Mouse (Mus musculus) testis, adult 2 months (tissue): ENCODE data around the gene Gpx5. TPM values are rescaled to one million over a fixed set of nuclear protein-coding genes. Genes with fewer than 3 reads are reported as not detected.

ENCODE experiments used
- H3K27ac ChIP-seq: fragments of 200-500 bp; 2 replicates; pipeline ENCODE4 v1.5.1; 2012; ENCODE audit warnings: low read depth, low read length; ENCODE audit not compliant: control insufficient read depth, insufficient read depth
- H3K27me3 ChIP-seq: fragments of 200-500 bp; 2 replicates; pipeline ENCODE4 v1.6.1; 2012; ENCODE audit warnings: mild to moderate bottlenecking, low read length, moderate library complexity; ENCODE audit not compliant: control insufficient read depth, insufficient read depth
- H3K36me3 ChIP-seq: fragments of 200-500 bp; 2 replicates; pipeline ENCODE4 v1.6.1; 2012; ENCODE audit warnings: mild to moderate bottlenecking, low read length; ENCODE audit not compliant: control insufficient read depth, insufficient read depth
- H3K4me1 ChIP-seq: fragments of 200-500 bp; 2 replicates; pipeline ENCODE4 v1.6.1; 2012; ENCODE audit warnings: low read length; ENCODE audit not compliant: control insufficient read depth, insufficient read depth
- H3K4me3 ChIP-seq: fragments of 200-500 bp; 2 replicates; pipeline ENCODE4 v1.5.1; 2012; ENCODE audit warnings: low read depth, mild to moderate bottlenecking, low read length, moderate library complexity, mixed read lengths; ENCODE audit not compliant: control insufficient read depth
- CTCF ChIP-seq: fragments of 200-500 bp; IDR thresholded peaks from 2 replicates; pipeline ENCODE4 v1.5.1; 2012; ENCODE audit warnings: low read depth, mild to moderate bottlenecking, inconsistent platforms, low read length, moderate library complexity; ENCODE audit not compliant: control insufficient read depth, insufficient read depth, insufficient replicate concordance
- POLR2A ChIP-seq: fragments of 200-500 bp; IDR thresholded peaks from 2 replicates; pipeline ENCODE4 v1.6.1; 2012; ENCODE audit warnings: low read depth, mild to moderate bottlenecking, inconsistent platforms, low read length, moderate library complexity; ENCODE audit not compliant: control insufficient read depth
- polyA plus RNA-seq: library from polyadenylated mRNA; depleted of rRNA; stranded (reverse); fragments of >200 nt; gene quantifications from 2 replicates; pipeline ENCODE4 v1.2.3, GENCODE M21; 2012; rRNA removed

The Gpx5 gene
- polyA plus RNA-seq, 1 experiment, result not detected

DNA sequence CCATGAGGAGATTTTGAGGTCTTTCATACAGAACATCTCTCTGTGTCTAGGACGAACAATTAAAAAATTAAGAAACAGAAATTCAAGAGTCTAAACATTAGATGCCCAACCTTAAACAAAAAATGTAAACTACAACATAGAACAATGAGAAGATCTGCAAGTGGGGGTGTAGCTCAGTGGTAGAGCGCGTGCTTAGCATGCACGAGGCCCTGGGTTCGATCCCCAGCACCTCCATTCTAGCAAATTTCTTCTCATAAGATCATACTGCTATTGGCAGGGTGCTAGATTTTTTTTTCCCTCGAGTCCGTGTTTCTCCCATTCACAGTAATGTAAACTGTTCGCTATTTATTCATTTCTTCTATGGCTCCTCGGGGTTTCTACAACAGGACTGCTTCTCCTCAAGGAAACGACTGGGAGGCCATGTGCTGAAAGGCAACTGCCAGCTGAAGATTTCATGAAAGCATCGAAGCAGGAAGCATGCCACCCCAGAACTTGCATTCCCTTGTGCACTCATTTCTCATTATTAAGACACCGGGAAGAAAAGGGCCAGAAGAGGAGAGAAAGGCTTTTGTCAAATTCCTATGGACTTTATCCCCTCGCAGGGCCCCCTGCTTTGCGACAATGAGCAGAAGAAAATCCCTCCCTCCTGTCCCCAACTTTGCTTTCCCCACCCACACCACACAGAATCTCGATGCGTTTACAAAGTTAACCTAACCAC lies 50.0 kb downstream of the Gpx5 start:
- Histone ChIP-seq H3K4me1 (peaks cover 3% of the 10 kb centered on the region), H3K27ac (no peak overlapping the region), H3K27me3 (peaks cover 2% of the 10 kb centered on the region; the same call in 1 of the 2 replicates), H3K36me3 (no peaks in the 10 kb centered on the region), H3K4me3 (no peak overlapping the region)
- TF ChIP-seq POLR2A (no peak), CTCF (no peak)

- peaks cover 2% of the 10 kb centered on the region; the same call in 1 of the 2 replicates for H3K27me3 ChIP-seq
- H3K27ac ChIP-seq, result no peak overlapping the region
- peaks cover 3% of the 10 kb centered on the region; the same call in 1 of the 2 replicates for H3K4me1 ChIP-seq
- H3K36me3 ChIP-seq, result no peaks in the 10 kb centered on the region
- H3K4me3 ChIP-seq, result no peak overlapping the region
- TF ChIP-seq CTCF (no peak), POLR2A (no peak)
Observed at GRCm38 (mm10) chr13:21240788-21241187, 51.7 kb downstream of the Gpx5 start.

DNA sequence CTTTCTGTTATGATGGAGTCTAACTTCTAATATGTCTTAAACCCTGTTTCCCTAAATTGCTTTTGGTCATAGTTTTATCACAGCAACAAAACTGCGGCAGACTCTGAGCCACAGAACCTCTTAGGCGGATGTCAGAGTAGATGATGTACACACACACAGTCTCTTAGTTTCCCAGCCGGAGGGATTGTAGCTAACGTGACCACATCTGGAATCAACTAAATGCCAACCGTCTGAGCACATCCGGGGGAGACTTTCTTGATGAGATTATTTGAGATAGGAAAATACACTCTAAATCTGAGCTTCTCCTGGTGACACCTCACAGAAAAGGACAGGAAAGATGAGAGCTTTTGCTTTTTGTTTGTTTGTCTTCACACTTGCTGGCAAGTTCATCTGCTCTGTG lies 55.4 kb downstream of the Gpx5 start:
- no peak overlapping the region for H3K27ac ChIP-seq
- no peak for TF ChIP-seq CTCF
- TF ChIP-seq POLR2A, result no peak
- no peaks in the 10 kb centered on the region for H3K36me3 ChIP-seq
- no peak overlapping the region for H3K4me3 ChIP-seq
- H3K4me1 ChIP-seq, result no peaks in the 10 kb centered on the region; the same call in 1 of the 2 replicates
- H3K27me3 ChIP-seq, result no peaks in the 10 kb centered on the region

DNA sequence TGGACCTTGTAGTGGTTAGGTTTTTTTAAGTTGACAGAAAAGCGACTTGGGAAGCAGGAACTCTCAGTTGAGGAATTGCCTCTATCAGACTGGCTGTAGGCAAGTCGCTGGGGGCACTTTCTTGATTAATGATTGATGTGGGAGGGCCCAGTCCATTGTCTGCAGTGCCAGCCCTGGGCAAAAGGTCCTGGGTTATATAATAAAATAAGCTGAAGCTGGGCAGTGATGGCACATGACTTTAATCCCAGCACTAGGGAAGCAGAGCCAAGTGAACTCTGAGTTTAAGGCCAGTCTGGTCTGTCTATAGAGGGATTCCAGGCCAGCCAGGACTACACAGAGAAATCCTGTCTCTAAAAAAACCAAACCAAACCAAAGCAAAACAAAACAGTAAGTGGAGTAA lies 55.8 kb downstream of the Gpx5 start:
- Histone ChIP-seq H3K36me3 (no peaks in the 10 kb centered on the region), H3K4me1 (no peaks in the 10 kb centered on the region; the same call in 1 of the 2 replicates), H3K27me3 (no peaks in the 10 kb centered on the region), H3K27ac (no peak overlapping the region), H3K4me3 (no peak overlapping the region)
- TF ChIP-seq CTCF (no peak), POLR2A (no peak)

Other genes starting within 250 kb of the Gpx5 start
- gene Olfr1370, start 217.8 kb downstream of the Gpx5 start, polyA plus RNA-seq, result not detected in 2 replicates
- not detected in 2 replicates for gene Olfr1369-ps1, start 181.2 kb downstream of the Gpx5 start, polyA plus RNA-seq
- gene Olfr263, start 163.1 kb downstream of the Gpx5 start, polyA plus RNA-seq, result not detected in 2 replicates
- gene Olfr1368, start 146.9 kb downstream of the Gpx5 start, polyA plus RNA-seq, result 0.10 TPM in 1 of 2 replicates, not detected in the other
- 142 and 149 TPM in 2 replicates for gene Trim27, start 113.3 kb downstream of the Gpx5 start, polyA plus RNA-seq
- 73.9 and 120 TPM in 2 replicates for gene Gpx6, start 19.4 kb upstream of the Gpx5 start, polyA plus RNA-seq
- gene Olfr1367, start 54.2 kb upstream of the Gpx5 start, polyA plus RNA-seq, result not detected in 2 replicates
- 14.6 and 15.3 TPM in 2 replicates for gene Zscan12, start 70.1 kb upstream of the Gpx5 start, polyA plus RNA-seq
- 9.3 and 10.2 TPM in 2 replicates for gene Zkscan3, start 110.0 kb upstream of the Gpx5 start, polyA plus RNA-seq
- gene Pgbd1, start 148.3 kb upstream of the Gpx5 start, polyA plus RNA-seq, result 5.2 and 5.5 TPM in 2 replicates
- 4.9 and 5.2 TPM in 2 replicates for gene Zscan26, start 161.0 kb upstream of the Gpx5 start, polyA plus RNA-seq
- gene Nkapl, start 175.8 kb upstream of the Gpx5 start, polyA plus RNA-seq, result 32.4 and 38.1 TPM in 2 replicates
- gene Zkscan4, start 186.2 kb upstream of the Gpx5 start, polyA plus RNA-seq, result 0.18 and 0.23 TPM in 2 replicates
- not detected in 2 replicates for gene Gm10065, start 186.7 kb upstream of the Gpx5 start, polyA plus RNA-seq
- gene AK157302, start 202.5 kb upstream of the Gpx5 start, polyA plus RNA-seq, result 2.8 and 3.2 TPM in 2 replicates
- gene Gm11273, start 208.7 kb upstream of the Gpx5 start, polyA plus RNA-seq, result 6.4 and 6.6 TPM in 2 replicates
- gene Zkscan8, start 238.4 kb upstream of the Gpx5 start, polyA plus RNA-seq, result 1.3 and 1.7 TPM in 2 replicates